Mouse (Mus musculus) hindbrain, embryonic 15.5 days (tissue): ENCODE results near the gene Crip2. TPM values are rescaled to one million over a fixed set of nuclear protein-coding genes. Genes with fewer than 3 reads are reported as not detected.

Experiments used
- ATAC-seq: fragments of 200-750 bp; cut with Nextera tagmentation; 2 replicates; pipeline ENCODE4 v1.8.0; 2017; ENCODE audit warnings: low read depth, moderate number of reproducible peaks, moderate TSS enrichment; ENCODE audit not compliant: low FRiP score
- H3K27ac ChIP-seq: fragments of 300-500 bp; sonication (generic); replicated peaks from 2 replicates; pipeline ENCODE4 v1.5.1; 2015; ENCODE audit warnings: mild to moderate bottlenecking, inconsistent platforms
- H3K27me3 ChIP-seq: fragments of 300-500 bp; sonication (generic); 2 replicates; pipeline ENCODE4 v1.6.1; 2015; ENCODE audit warnings: control low read depth, inconsistent platforms
- H3K36me3 ChIP-seq: fragments of 300-500 bp; sonication (generic); 2 replicates; pipeline ENCODE4 v1.6.1; 2015; ENCODE audit warnings: control low read depth, inconsistent platforms
- H3K4me1 ChIP-seq: fragments of 300-500 bp; sonication (generic); replicated peaks from 2 replicates; pipeline ENCODE4 v1.6.1; 2015; ENCODE audit warnings: control low read depth, inconsistent platforms
- H3K4me2 ChIP-seq: fragments of 300-500 bp; sonication (generic); 2 replicates; pipeline ENCODE4 v1.6.1; 2015; ENCODE audit warnings: moderate library complexity, mild to moderate bottlenecking, inconsistent platforms
- H3K4me3 ChIP-seq: fragments of 300-500 bp; sonication (generic); 2 replicates; pipeline ENCODE4 v1.5.1; 2015; ENCODE audit warnings: mild to moderate bottlenecking, inconsistent platforms
- H3K9ac ChIP-seq: fragments of 300-500 bp; sonication (generic); 2 replicates; pipeline ENCODE4 v1.6.1; 2015; ENCODE audit warnings: inconsistent platforms
- H3K9me3 ChIP-seq: fragments of 300-500 bp; sonication (generic); 2 replicates; pipeline ENCODE4 v1.6.1; 2016; ENCODE audit warnings: control low read depth, inconsistent platforms
- WGBS: fragments of 180-500 bp; shearing (Covaris S2); methylation state at CpG from one replicate; pipeline ENCODE4 v1.1.7; 2015; 5-methylcytosine and 5-hydroxymethylcytosine counted together
- polyA plus RNA-seq: library from polyadenylated mRNA; unstranded; fragments of >200 nt; fragmentation: Nextera tagmentation; extraction: Ambion mirVana; gene quantifications from 2 replicates; pipeline ENCODE4 v1.2.1, GENCODE M21; 2015

Gene Crip2
- polyA plus RNA-seq, 1 experiment from 2014 or later, result 336 TPM

DNA sequence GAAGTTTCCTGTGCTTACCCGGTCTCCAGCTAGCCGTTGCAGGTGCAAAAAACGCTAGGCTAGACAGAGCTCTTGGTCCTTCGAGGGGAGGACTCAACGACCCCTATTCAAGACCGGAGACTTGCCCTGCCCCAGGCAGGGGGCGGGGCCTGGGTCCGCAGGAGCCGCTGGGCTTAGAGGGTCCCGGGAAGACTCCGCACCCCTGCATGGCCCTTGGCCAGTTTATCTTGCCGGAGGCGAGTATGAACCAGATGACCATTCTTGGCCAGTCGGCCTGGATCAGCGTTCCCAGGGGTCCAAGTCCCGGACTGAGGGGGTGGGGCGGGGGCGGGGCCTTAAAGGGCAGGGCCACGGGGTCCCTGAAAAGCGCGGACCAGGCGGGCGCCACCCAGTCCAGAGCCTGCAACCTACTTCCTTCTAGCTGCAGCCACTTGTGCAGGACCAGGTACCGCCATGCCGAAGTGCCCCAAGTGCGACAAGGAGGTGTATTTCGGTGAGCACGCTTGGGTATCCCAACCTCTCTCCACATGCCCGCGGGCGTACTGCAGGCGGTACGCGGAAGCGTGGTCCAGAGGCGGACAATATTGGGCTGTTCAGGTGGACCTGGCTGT lies 11.7 kb downstream of the Crip2 start:
- H3K4me1 ChIP-seq, result peaks cover 36% of the 10 kb centered on the region
- ATAC-seq, result no peak
- 0 out of 2 replicates have a peak overlapping the region, but pooled peaks have one; percentile 2 for H3K9ac ChIP-seq
- H3K27me3 ChIP-seq, result peaks cover 21% of the 10 kb centered on the region
- peak overlapping the region; percentile 33 for H3K4me3 ChIP-seq
- H3K27ac ChIP-seq, result no peak overlapping the region
- H3K36me3 ChIP-seq, result no peaks in the 10 kb centered on the region
- 2% methylated on average over 35 of the region's 36 CpGs for WGBS
- no peaks in the 10 kb centered on the region for H3K9me3 ChIP-seq
- H3K4me2 ChIP-seq, result peak overlapping the region; percentile 61

DNA sequence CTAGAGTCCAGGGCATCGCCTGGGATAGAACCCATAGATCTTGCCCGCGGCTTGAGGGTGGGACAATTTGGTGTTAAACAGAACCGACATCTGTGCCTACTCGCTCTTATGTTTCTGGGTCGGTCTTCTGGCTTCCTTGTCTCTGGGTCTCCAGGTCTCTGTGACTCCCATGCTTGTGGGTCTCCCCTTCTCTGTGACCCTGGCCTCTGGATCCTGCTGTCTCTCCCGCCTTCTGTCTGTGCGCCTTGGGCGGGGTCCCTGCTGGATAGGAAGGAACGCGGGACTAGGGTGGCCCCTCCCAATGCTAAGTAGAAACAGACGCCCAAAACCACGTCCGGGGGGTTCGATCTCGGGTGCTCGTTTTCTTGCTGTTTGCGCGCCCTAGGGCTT lies 12.2 kb downstream of the Crip2 start:
- H3K27me3 ChIP-seq, result peaks cover 21% of the 10 kb centered on the region
- no peak overlapping the region for H3K27ac ChIP-seq
- no peak overlapping the region for H3K9ac ChIP-seq
- no peaks in the 10 kb centered on the region for H3K36me3 ChIP-seq
- ATAC-seq, result no peak
- peak overlapping the region; percentile 61 for H3K4me2 ChIP-seq
- 31% methylated on average over 19 of the region's 19 CpGs for WGBS
- H3K4me1 ChIP-seq, result peaks cover 40% of the 10 kb centered on the region
- H3K4me3 ChIP-seq, result peak overlapping the region; percentile 33
- no peaks in the 10 kb centered on the region for H3K9me3 ChIP-seq

DNA sequence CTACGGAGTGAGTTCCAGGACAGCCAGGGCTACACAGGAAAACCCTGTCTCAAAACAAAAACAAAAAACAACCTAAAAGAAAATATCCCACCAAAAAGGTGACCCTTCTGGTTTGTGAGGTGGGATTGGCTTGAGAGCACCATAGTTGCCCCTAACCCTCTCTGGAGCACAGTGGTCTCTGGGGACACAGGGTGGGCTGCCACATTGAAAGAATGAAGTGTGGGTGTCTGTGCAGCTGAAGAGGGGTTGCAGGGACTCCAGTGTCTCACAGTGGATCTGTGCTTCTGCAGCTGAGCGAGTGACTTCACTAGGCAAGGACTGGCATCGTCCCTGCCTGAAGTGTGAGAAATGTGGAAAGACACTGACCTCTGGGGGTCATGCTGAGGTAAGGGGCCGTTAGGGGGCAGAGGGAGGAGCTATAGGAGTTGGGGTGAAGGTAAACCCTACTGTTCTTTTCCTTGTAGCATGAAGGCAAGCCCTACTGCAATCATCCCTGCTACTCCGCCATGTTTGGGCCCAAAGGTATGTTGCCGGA lies 13.0 kb downstream of the Crip2 start:
- Histone ChIP-seq H3K4me1 (peaks cover 35% of the 10 kb centered on the region), H3K27ac (no peak overlapping the region), H3K27me3 (peaks cover 21% of the 10 kb centered on the region), H3K4me3 (no peak overlapping the region), H3K9ac (no peak overlapping the region), H3K4me2 (no peak overlapping the region), H3K36me3 (no peaks in the 10 kb centered on the region), H3K9me3 (no peaks in the 10 kb centered on the region)
- no peak for ATAC-seq
- WGBS, result 86% methylated on average over 6 of the region's 6 CpGs

- WGBS, result 96% methylated on average over 7 of the region's 7 CpGs
- peaks cover 21% of the 10 kb centered on the region for H3K27me3 ChIP-seq
- no peak overlapping the region for H3K27ac ChIP-seq
- no peaks in the 10 kb centered on the region for H3K36me3 ChIP-seq
- H3K4me3 ChIP-seq, result no peak overlapping the region
- no peaks in the 10 kb centered on the region for H3K9me3 ChIP-seq
- no peak overlapping the region for H3K9ac ChIP-seq
- peaks cover 29% of the 10 kb centered on the region for H3K4me1 ChIP-seq
- no peak for ATAC-seq
- no peak overlapping the region for H3K4me2 ChIP-seq
Measured at GRCm38 (mm10) chr12:113153971-113154370, 13.9 kb downstream of the Crip2 start.

GRCm38 (mm10) chr12:113154747-113155075 lies 14.7 kb downstream of the Crip2 start:
- H3K9ac ChIP-seq, result no peak overlapping the region
- 85% methylated on average over 6 of the region's 6 CpGs for WGBS
- H3K36me3 ChIP-seq, result no peaks in the 10 kb centered on the region
- no peak for ATAC-seq
- no peak overlapping the region for H3K27ac ChIP-seq
- H3K27me3 ChIP-seq, result peaks cover 21% of the 10 kb centered on the region
- peak overlapping the region; percentile 82; the same call in 1 of the 2 replicates for H3K4me3 ChIP-seq
- peaks cover 29% of the 10 kb centered on the region for H3K4me1 ChIP-seq
- no peaks in the 10 kb centered on the region for H3K9me3 ChIP-seq
- peak overlapping the region; percentile 68 for H3K4me2 ChIP-seq

GRCm38 (mm10) chr12:113155076-113155771 lies 15.2 kb downstream of the Crip2 start:
- H3K27ac ChIP-seq, result peak overlapping the region; percentile 79
- H3K4me1 ChIP-seq, result peaks cover 29% of the 10 kb centered on the region
- H3K36me3 ChIP-seq, result no peaks in the 10 kb centered on the region
- H3K4me2 ChIP-seq, result peak overlapping the region; percentile 68
- no peaks in the 10 kb centered on the region for H3K9me3 ChIP-seq
- ATAC-seq, result 0 out of 2 replicates have a peak, but pooled peaks have one; percentile 0
- WGBS, result 3% methylated on average over 32 of the region's 32 CpGs
- H3K27me3 ChIP-seq, result peaks cover 21% of the 10 kb centered on the region
- H3K4me3 ChIP-seq, result peak overlapping the region; percentile 82
- peak overlapping the region; percentile 46 for H3K9ac ChIP-seq

GRCm38 (mm10) chr12:113155887-113156539 lies 16.0 kb downstream of the Crip2 start, which contains the start of gene Tedc1:
TSS of gene Tedc1 (plus strand) at chr12:113156421.
- H3K9me3 ChIP-seq, result no peaks in the 10 kb centered on the region
- H3K27me3 ChIP-seq, result peaks cover 13% of the 10 kb centered on the region

GRCm38 (mm10) chr12:113156540-113156929 lies 16.5 kb downstream of the Crip2 start:
- ATAC-seq, result no peak
- Histone ChIP-seq H3K9me3 (no peaks in the 10 kb centered on the region), H3K4me2 (peak overlapping the region; percentile 97), H3K27me3 (peaks cover 8% of the 10 kb centered on the region), H3K4me3 (peak overlapping the region; percentile 82), H3K4me1 (peaks cover 27% of the 10 kb centered on the region), H3K9ac (peak overlapping the region; percentile 44), H3K36me3 (no peaks in the 10 kb centered on the region), H3K27ac (no peak overlapping the region; the same call in 1 of the 2 replicates)
- WGBS, result under 1% methylated on average over 23 of the region's 23 CpGs

More at GRCm38 (mm10) chr12:113155887-113156539, 16.0 kb downstream of the Crip2 start, which contains the start of gene Tedc1:
- Histone ChIP-seq H3K4me2 (peak within 1 kb of the TSS; percentile 97), H3K4me3 (peak within 1 kb of the TSS; percentile 82), H3K9ac (peak within 1 kb of the TSS; percentile 46), H3K36me3 (no peaks in the 10 kb centered on the region), H3K4me1 (peaks cover 29% of the 10 kb centered on the region), H3K27ac (peak within 1 kb of the TSS; percentile 79)
- ATAC-seq, result peak; percentile 97
- WGBS, result under 1% methylated on average over 46 of the region's 46 CpGs

DNA sequence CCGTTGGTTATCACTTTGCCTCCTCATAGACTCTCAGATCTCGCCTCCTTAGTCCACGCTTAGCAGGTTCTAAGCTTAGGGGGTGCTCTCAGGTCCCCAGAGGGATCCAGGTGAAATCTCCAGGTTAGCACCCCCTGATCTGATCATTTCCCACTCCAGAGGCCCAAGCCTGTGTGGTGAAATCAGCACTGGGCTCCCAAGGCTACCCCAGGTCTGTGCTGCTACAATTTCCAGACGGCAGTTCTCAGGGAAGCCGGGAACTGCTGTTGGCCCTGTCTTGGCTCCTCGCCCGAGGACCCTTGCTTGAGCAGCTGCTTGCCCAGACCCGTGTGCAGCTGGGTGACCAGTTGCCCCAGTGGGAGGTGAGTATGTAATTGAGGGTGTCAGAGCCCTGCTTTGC lies 17.0 kb downstream of the Crip2 start:
- Histone ChIP-seq H3K27ac (no peak overlapping the region), H3K4me3 (peak overlapping the region; percentile 82), H3K9ac (peak overlapping the region; percentile 44; the same call in 1 of the 2 replicates), H3K9me3 (no peaks in the 10 kb centered on the region), H3K36me3 (no peaks in the 10 kb centered on the region), H3K4me2 (peak overlapping the region; percentile 97), H3K27me3 (peaks cover 6% of the 10 kb centered on the region; the same call in 1 of the 2 replicates), H3K4me1 (peaks cover 23% of the 10 kb centered on the region)
- WGBS, result 35% methylated on average over 8 of the region's 8 CpGs
- no peak for ATAC-seq

GRCm38 (mm10) chr12:113157521-113157920 lies 17.5 kb downstream of the Crip2 start:
- H3K9me3 ChIP-seq, result no peaks in the 10 kb centered on the region
- peaks cover 21% of the 10 kb centered on the region for H3K4me1 ChIP-seq
- H3K4me3 ChIP-seq, result no peak overlapping the region
- 93% methylated on average over 8 of the region's 8 CpGs for WGBS
- no peak overlapping the region for H3K4me2 ChIP-seq
- no peak overlapping the region for H3K27ac ChIP-seq
- no peak for ATAC-seq
- H3K27me3 ChIP-seq, result peaks cover 6% of the 10 kb centered on the region; the same call in 1 of the 2 replicates
- H3K9ac ChIP-seq, result no peak overlapping the region
- H3K36me3 ChIP-seq, result no peaks in the 10 kb centered on the region

GRCm38 (mm10) chr12:113157971-113158370 lies 17.9 kb downstream of the Crip2 start:
- H3K4me2 ChIP-seq, result no peak overlapping the region
- H3K9ac ChIP-seq, result no peak overlapping the region
- no peaks in the 10 kb centered on the region for H3K9me3 ChIP-seq
- H3K4me3 ChIP-seq, result no peak overlapping the region
- H3K27me3 ChIP-seq, result peaks cover 2% of the 10 kb centered on the region; the same call in 1 of the 2 replicates
- peaks cover 23% of the 10 kb centered on the region for H3K4me1 ChIP-seq
- no peak for ATAC-seq
- H3K36me3 ChIP-seq, result no peaks in the 10 kb centered on the region
- 88% methylated on average over 8 of the region's 8 CpGs for WGBS
- H3K27ac ChIP-seq, result no peak overlapping the region
